Mouse (Mus musculus) adrenal gland, postnatal 4 days (tissue): ENCODE data around the gene Ugt1a7c. TPM values are rescaled to one million over a fixed set of nuclear protein-coding genes. Genes with fewer than 3 reads are reported as not detected.
"Not testable (repeated sequence)": the region's sequence is repeated elsewhere in the genome, so short reads cannot be mapped to it uniquely, and the experiment has no call there.

Experiments used
- DNase-seq, 2 experiments: peaks; one replicate each; pipeline ENCODE4 v3.0.0; 2021 to 2022; ENCODE audit warnings: low spot score in 2 of 2, mixed read lengths in 2 of 2
- total RNA-seq, 2 experiments: library from RNA; stranded (reverse); gene quantifications; 2 replicates each; pipeline ENCODE4 v1.2.3; 2021

Ugt1a7c gene
- total RNA-seq, 2 experiments from 2014 or later = 2.1 to 5.4 TPM

DNA sequence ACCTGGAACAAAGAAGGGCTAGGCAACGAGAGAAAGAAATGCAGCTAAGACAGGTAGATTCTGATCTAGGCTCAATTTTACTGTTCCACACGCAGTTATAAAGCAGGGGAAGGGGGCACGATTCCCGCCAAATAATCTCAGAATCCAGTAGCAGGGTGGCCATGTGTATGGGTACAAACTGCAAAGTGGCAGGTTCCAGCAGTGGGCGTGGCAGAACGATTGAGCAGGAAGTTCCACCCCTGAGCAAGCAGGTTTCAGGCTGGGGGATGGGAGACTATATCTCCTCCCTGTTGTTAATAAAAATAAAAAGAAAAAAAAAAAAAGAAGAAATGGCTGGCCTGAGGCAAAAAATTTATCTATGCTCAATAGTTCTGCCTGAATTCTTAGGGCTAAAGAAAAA lies 17.9 kb downstream of the Ugt1a7c start:
- not testable (repeated sequence) for DNase-seq

- not testable (repeated sequence) for DNase-seq
Measured at GRCm38 (mm10) chr1:88120550-88120949, 25.7 kb downstream of the Ugt1a7c start.

DNA sequence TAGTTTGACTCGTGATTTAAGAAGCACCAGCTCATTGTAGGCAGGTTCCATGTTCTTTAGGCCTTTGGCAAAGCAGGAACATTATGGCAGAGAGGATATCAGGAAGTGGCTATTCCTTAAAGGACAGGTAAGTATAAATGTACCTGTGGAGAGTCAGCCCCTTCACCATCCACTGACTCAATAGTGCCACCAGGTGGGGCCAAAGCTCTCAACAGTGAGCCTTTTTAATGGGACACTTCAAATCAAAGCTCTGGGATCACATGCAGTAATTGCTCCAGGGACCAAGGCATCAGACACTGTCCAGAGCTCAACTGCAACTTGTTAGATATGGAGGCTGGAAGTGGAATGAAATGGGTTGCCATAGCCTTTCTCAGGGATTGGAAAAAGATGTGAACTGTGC lies 26.7 kb downstream of the Ugt1a7c start:
- DNase-seq = not testable (repeated sequence)

GRCm38 (mm10) chr1:88125827-88126360 lies 31.0 kb downstream of the Ugt1a7c start:
- not testable (repeated sequence) for DNase-seq

DNA sequence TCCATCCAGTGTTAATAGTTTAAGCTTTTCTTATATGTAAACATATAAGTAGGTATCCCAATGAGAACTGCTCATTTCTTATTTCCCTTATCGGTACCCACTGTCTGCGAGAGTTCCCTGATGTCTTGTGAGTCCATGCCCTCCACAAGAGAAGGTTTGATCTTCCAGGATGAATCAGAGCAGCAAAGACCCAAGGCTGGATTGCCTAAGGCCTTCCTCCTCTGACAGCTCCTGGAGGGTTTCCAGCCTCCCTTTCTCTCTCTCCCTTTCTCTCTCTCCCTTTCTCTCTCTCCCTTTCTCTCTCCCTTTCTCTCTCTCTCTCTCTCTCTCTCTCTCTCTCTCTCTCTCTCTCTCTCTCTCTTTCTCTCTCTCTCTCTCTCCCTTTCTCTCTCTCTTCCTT lies 34.2 kb downstream of the Ugt1a7c start:
- DNase-seq = not testable (repeated sequence)

- DNase-seq = not testable (repeated sequence)
Measured at GRCm38 (mm10) chr1:88130223-88130622, 35.4 kb downstream of the Ugt1a7c start.

- DNase-seq = no peak
Measured at GRCm38 (mm10) chr1:88133908-88134456, 39.1 kb downstream of the Ugt1a7c start.

DNA sequence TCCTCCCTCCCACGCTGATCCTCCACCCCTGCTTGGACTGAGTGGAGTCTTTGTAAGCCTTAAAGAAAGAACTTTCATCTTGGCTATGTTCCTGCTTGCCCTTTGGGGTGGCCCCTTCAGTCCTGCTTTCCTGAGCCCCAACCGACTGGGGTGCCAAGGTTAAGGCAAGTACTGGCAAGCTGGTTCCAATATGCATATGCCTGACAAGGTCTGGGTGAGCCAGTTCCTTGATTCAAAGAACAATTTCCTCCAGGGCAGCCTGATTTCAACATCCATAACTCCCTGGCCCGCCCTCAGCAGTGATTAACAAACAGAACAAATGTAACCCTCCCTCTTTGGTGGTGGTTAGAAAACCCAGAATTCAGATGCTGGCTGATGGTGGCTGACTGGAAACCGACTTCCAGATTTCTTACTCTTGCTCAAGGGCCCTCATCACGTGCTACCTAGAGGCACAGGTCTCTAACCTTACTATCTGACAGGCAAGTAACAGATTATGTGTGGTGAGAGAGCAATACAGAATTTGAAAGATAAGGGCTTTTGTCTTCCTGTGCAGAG lies 39.7 kb downstream of the Ugt1a7c start, which contains the start of gene Ugt1a6a:
TSS of gene Ugt1a6a (plus strand) at position 353 of the 555 bp plus-strand sequence.
- DNase-seq = not testable (repeated sequence)

DNA sequence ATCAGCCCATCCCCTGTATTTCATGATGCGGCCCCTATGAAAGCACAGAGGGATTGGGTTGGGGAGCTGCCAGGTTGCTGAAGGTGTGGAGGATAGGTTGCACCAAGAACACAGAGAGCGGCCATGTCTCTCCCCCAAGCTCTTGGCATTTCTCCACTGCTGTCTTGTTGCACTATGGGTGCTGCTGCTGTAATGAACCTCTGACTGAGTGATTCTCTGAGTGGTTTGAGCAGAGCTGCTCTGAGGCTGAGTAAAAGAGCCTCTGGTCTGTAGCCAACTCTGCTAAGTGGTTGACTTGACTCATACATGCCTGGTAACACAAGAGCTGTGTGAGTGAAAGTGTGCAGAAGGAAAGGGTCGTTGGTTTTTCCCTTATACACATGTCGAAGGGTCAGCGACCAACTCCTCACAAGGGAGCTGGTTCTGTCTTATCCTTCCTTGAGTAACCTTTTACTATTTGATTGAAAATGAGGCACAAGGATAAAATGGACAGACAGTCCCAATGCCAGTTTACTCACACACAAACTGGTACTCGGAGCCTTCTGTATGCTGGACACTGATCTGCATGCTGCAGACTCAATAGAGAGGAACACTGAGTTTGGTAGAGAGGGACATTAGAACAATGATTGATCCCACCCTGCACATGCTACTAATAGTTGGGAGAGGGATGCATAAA lies 40.5 kb downstream of the Ugt1a7c start:
- not testable (repeated sequence) for DNase-seq

DNA sequence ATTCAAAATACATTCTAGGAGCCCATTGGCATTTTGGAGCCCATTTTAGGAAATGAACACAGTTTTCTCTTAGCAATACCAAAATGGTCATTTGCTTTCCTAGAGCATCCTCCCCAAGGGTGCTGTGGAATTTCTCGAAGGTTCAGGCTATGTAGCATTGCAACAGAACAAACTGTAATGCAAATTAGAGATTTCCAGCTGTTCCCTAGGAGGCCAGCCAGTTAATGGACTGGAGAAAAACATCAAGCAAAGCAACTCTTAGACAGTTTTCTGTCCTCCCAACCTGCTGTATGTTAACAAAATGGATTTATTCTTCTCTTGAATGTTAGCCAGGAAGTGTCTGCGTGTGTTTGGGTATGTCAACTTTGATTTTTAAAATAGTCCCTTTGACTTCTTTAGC lies 41.8 kb downstream of the Ugt1a7c start:
- no peak for DNase-seq

DNA sequence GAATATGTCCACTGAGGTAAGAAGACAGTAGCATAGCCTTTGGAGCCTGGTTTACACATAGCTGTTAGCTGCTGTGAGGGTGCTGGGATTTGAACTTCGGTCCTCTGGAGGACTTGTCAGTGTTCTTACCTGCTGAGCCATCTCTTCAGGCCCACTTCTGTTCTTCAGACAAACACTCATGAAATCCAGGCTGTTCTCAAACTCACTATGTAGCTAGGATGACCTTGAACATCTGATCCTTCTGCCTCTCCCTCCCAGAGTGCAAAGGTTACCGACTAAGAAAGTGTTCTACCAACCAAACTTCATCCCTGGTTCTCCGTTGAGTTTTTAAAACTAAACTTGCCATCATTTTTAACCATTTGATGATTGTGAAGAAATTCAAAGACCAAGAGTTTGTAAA lies 42.4 kb downstream of the Ugt1a7c start:
- no peak for DNase-seq

DNA sequence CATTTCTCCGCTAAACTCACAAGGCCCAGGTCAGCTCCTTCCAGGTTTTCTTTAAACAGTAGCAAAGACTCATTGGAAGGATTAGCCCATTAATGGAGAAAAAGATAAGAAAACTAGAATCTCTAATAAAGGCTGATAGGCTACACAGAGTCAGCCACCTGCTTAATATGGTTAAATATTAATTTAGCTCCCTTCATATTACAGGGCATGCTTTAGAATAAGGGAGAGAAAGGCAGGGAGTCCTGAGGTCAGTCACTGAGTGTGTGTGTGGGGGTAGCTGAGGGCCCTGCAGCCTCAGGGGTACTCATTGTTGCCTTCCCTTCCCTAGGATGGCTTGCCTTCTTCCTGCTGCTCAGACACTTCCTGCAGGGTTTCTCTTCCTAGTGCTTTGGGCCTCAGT lies 43.3 kb downstream of the Ugt1a7c start:
- DNase-seq = no peak

- not testable (repeated sequence) for DNase-seq
Measured at GRCm38 (mm10) chr1:88140492-88140891, 45.6 kb downstream of the Ugt1a7c start.

DNA sequence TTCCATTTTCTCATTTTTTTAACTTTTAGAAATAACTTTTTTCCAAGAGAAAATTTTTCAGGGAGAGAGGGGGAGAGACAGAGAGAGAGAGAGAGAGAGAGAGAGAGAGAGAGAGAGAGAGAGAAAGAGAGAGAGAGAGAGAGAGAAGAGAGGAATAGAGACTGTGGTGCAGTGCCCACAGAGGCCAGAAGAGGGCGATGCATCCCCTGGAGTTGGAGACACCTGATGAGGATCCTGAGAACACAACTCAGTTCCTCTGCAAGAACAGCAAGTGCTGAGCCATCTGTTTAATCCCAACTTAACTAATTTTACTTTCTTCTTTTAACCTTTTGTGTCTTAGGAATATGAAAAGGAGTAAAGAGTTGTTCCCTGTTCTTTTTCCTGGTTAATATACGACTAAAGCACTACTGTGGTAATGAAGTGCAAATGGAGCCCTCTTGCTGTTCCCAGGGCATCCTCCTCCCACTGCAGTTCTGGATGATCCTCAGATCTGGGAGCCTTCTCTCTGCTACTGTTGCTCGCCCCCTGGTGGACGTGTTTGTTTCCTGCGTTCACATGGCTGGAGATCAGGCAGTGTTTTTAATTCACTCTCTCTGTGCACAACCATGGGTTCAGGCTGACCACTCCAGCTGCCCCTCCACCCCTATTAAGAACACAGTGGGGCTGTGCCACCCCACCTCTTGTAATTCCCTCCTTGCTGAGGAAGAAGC lies 49.3 kb downstream of the Ugt1a7c start:
- not testable (repeated sequence) for DNase-seq

DNA sequence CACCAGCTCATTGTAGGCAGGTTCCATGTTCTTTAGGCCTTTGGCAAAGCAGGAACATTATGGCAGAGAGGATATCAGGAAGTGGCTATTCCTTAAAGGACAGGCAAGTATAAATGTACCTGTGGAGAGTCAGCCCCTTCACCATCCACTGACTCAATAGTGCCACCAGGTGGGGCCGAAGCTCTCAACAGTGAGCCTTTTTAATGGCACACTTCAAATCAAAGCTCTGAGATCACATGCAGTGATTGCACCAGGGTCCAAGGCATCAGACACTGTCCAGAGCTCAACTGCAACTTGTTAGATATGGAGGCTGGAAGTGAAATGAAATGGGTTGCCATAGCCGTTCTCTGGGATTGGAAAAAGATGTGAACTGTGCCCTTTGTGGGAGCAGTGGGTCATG lies 50.4 kb downstream of the Ugt1a7c start:
- not testable (repeated sequence) for DNase-seq

- not testable (repeated sequence) for DNase-seq
Measured at GRCm38 (mm10) chr1:88150133-88150532, 55.3 kb downstream of the Ugt1a7c start.

- DNase-seq = no peak
Measured at GRCm38 (mm10) chr1:88158430-88158829, 63.6 kb downstream of the Ugt1a7c start.

- DNase-seq = no peak
Measured at GRCm38 (mm10) chr1:88165711-88166110, 70.8 kb downstream of the Ugt1a7c start, which contains the start of gene Ugt1a5. Gene Ugt1a5, plus strand, starts transcription at chr1:88166012.

GRCm38 (mm10) chr1:88172190-88172589 lies 77.3 kb downstream of the Ugt1a7c start:
- DNase-seq = not testable (repeated sequence)

GRCm38 (mm10) chr1:88179657-88180056 lies 84.8 kb downstream of the Ugt1a7c start:
- DNase-seq = no peak

DNA sequence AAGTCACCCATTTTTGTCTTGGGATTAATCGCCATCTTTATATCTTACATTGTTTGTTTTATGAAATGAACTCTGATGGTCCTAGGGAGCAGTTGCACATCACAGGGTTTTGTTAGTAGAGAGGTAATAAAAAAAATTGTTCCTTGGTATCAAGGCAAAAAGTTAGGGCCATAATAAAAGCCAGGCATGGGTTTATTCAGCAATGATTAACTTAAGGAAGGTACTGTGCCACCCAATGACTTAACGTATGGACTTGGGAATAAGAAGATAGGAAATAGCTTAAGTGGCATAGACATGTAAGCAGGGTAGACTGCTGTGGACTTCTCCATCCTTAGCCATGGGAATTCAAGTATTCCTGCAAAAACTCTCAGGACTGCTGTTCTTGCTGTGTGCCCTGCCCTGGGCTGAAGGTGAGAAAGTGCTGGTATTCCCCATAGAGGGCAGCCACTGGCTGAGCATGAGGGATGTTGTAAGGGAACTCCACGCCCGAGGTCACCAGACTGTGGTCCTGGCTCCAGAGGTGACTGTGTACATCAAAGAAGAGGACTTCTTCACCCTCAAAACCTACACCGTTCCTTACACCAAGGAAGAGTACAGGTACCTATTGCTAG lies 91.6 kb downstream of the Ugt1a7c start:
- DNase-seq = no peak
